Mouse (Mus musculus) C2C12 (cell line): Measurements from ENCODE around the gene Zfp423.

ENCODE experiments used
- CEBPB ChIP-seq: IDR thresholded peaks from one replicate; pipeline ENCODE4 v1.6.1; 2011; ENCODE audit warnings: low read depth, mild to moderate bottlenecking, control low read depth, moderate library complexity
- CTCF ChIP-seq: IDR thresholded peaks from one replicate; pipeline ENCODE4 v1.5.1; 2011; ENCODE audit not compliant: control insufficient read depth, insufficient read depth, insufficient read length
- FOSL1 ChIP-seq: IDR thresholded peaks from one replicate; pipeline ENCODE4 v1.8.0; 2011; ENCODE audit warnings: mild to moderate bottlenecking, low read length; ENCODE audit not compliant: poor library complexity, insufficient read depth, severe bottlenecking
- MAX ChIP-seq: IDR thresholded peaks from one replicate; pipeline ENCODE4 v1.6.1; 2011; ENCODE audit warnings: mild to moderate bottlenecking, control low read depth
- MYOD1 ChIP-seq: IDR thresholded peaks from one replicate; pipeline ENCODE4 v1.6.1; 2011; ENCODE audit warnings: low read depth; ENCODE audit not compliant: control insufficient read depth, insufficient read length
- MYOG ChIP-seq: IDR thresholded peaks from one replicate; pipeline ENCODE4 v1.6.1; 2011; ENCODE audit not compliant: control insufficient read depth, insufficient read length; ENCODE audit errors: extremely low read depth
- USF1 ChIP-seq: IDR thresholded peaks from one replicate; pipeline ENCODE4 v1.6.1; 2011; ENCODE audit warnings: low read depth, mild to moderate bottlenecking, control low read depth, moderate library complexity

DNA sequence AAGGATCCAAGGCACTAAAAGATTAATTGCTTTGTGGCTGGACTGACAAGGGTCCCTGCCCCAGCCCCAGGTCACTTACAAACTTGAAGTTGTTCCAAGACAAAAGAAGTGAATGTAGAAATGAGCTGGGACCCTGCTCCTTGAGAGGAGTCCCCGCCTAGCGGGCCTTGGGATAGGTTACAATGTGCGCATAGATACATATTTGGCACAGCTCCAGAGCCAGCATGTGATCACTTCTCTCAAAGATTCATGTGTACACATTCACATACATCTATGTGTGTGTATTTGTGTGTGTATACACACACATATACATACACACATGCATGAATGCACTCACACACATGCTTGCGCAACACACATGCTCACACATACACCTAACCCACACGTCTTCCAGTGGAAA, 241.9 kb downstream of the Zfp423 start:
- TF ChIP-seq CTCF = no peak
- TF ChIP-seq USF1 = no peak
- no peak for TF ChIP-seq MAX
- TF ChIP-seq MYOD1 = no peak
- no peak for TF ChIP-seq FOSL1
- TF ChIP-seq CEBPB = no peak
- TF ChIP-seq MYOG = no peak
